In the genomic region with DNA sequence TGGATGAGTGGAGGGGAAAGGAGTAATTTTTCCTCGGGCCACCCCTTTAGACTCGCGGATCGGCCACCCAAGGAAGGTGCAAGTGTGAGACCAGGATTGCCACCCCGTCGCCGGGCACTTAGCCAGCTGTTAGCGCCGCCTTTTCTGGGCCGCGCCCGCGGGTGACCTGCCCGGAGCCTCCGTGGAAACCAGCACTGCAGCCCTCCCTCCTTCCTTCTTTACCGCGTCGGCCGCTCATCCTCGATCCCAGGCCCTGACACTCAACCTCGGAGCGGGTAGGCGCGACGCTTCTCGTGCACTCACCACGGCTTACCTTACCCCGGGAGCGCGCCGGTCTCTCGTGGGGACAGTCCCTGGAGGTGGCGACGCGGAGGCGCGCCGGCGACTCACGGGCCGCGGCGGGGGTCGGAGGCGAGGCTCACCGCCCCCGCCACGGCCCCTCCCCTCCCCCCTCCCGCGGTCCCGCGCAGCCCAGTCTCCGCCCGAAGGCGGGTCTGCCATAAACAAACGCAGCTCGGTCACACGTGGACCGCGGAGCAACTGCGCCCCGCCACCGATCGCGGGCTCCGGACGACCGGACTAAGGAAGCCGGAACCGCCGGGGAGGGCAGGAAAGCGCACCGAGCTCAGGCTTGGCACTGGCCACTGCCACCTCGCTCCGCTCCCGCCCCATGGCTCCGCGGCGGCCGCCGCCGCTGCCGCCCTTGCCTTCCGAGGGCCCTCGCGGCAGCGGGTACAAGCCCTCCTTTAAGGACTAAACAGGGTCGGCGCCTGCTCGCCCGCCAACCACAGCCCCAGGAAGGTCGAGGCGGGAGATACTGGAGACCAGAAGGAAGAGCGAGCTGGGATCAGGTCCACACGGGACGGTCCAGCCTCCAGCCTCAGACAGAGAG, we compare ENCODE assay signal across 7 mouse cellular contexts. TPM values are rescaled to one million over a fixed set of nuclear protein-coding genes. Genes with fewer than 3 reads are reported as not detected.
DNase-seq lines count a peak whose midpoint lies in the region; ATAC-seq lines count a peak whose summit lies in the region.

TSS of gene Sim2 (plus strand) at position 221 of the 892 bp plus-strand sequence.

- peak within 1 kb of the TSS; percentile 71 for H3K4me2 ChIP-seq in embryonic facial prominence, embryonic 14.5 days (ENCODE audit: low read depth, low read length)
- peak within 1 kb of the TSS; percentile 44 for H3K4me2 ChIP-seq in hindbrain, embryonic 15.5 days
- H3K4me2 ChIP-seq in liver, embryonic 12.5 days = peak within 1 kb of the TSS; percentile 58
- peak within 1 kb of the TSS; percentile 46 for H3K4me2 ChIP-seq in neural tube, embryonic 13.5 days

- no peak for ATAC-seq in embryonic facial prominence, embryonic 14.5 days (ENCODE audit: low read depth)
- no peak for ATAC-seq in hindbrain, embryonic 15.5 days (ENCODE audit: low FRiP score, low read depth)
- no peak for ATAC-seq in liver, embryonic 12.5 days
- 0 out of 2 replicates have a peak, but pooled peaks have one; percentile 38 for ATAC-seq in neural tube, embryonic 13.5 days (ENCODE audit: low read depth)

- peaks cover 99% of the 10 kb centered on the region for H3K27me3 ChIP-seq in embryonic facial prominence, embryonic 14.5 days (replicated peaks; ENCODE audit: control insufficient read depth, insufficient read depth, low read length)
- peaks cover 88% of the 10 kb centered on the region for H3K27me3 ChIP-seq in hindbrain, embryonic 15.5 days
- peaks cover 100% of the 10 kb centered on the region for H3K27me3 ChIP-seq in liver, embryonic 12.5 days (replicated peaks)
- H3K27me3 ChIP-seq in neural tube, embryonic 13.5 days = peaks cover 99% of the 10 kb centered on the region

- peak; percentile 54 for DNase-seq in adrenal gland, postnatal 25 days
- no peak for DNase-seq in embryonic facial prominence, embryonic 14.5 days (ENCODE audit: low spot score)
- DNase-seq in yolk sac, embryonic 10.5 days (ENCODE audit: low spot score) = no peak
- DNase-seq in thymus, postnatal 10 days (ENCODE audit: low spot score in 2 of 2) = no peak

- H3K9me3 ChIP-seq in embryonic facial prominence, embryonic 14.5 days (ENCODE audit: control insufficient read depth, low read length) = no peaks in the 10 kb centered on the region
- H3K9me3 ChIP-seq in hindbrain, embryonic 15.5 days = no peaks in the 10 kb centered on the region
- H3K9me3 ChIP-seq in liver, embryonic 12.5 days (replicated peaks) = no peaks in the 10 kb centered on the region
- H3K9me3 ChIP-seq in neural tube, embryonic 13.5 days = no peaks in the 10 kb centered on the region

- H3K36me3 ChIP-seq in embryonic facial prominence, embryonic 14.5 days (ENCODE audit: control insufficient read depth, insufficient read depth, low read length) = no peaks in the 10 kb centered on the region
- H3K36me3 ChIP-seq in hindbrain, embryonic 15.5 days = no peaks in the 10 kb centered on the region
- no peaks in the 10 kb centered on the region for H3K36me3 ChIP-seq in liver, embryonic 12.5 days
- no peaks in the 10 kb centered on the region for H3K36me3 ChIP-seq in neural tube, embryonic 13.5 days

- H3K9ac ChIP-seq in embryonic facial prominence, embryonic 14.5 days (ENCODE audit: low read depth, low read length) = peak within 1 kb of the TSS; percentile 61
- H3K9ac ChIP-seq in hindbrain, embryonic 15.5 days = no peak within 1 kb of the TSS
- no peak within 1 kb of the TSS for H3K9ac ChIP-seq in liver, embryonic 12.5 days
- no peak within 1 kb of the TSS for H3K9ac ChIP-seq in neural tube, embryonic 13.5 days

- no peak within 1 kb of the TSS for H3K27ac ChIP-seq in embryonic facial prominence, embryonic 14.5 days (replicated peaks; ENCODE audit: low read depth, low read length)
- no peak within 1 kb of the TSS for H3K27ac ChIP-seq in hindbrain, embryonic 15.5 days (replicated peaks)
- no peak within 1 kb of the TSS for H3K27ac ChIP-seq in liver, embryonic 12.5 days
- no peak within 1 kb of the TSS for H3K27ac ChIP-seq in neural tube, embryonic 13.5 days (replicated peaks)

- H3K4me3 ChIP-seq in embryonic facial prominence, embryonic 14.5 days (ENCODE audit: low read depth, low read length) = peak within 1 kb of the TSS; percentile 46
- peak within 1 kb of the TSS; percentile 21 for H3K4me3 ChIP-seq in hindbrain, embryonic 15.5 days
- peak within 1 kb of the TSS; percentile 32 for H3K4me3 ChIP-seq in liver, embryonic 12.5 days
- peak within 1 kb of the TSS; percentile 24 for H3K4me3 ChIP-seq in neural tube, embryonic 13.5 days

- 0% methylated on average over 42 of the region's 96 CpGs for WGBS in embryonic facial prominence, embryonic 14.5 days
- under 1% methylated on average over 84 of the region's 96 CpGs for WGBS in hindbrain, embryonic 15.5 days
- under 1% methylated on average over 89 of the region's 96 CpGs for WGBS in liver, embryonic 12.5 days (ENCODE audit: insufficient replicate concordance)
- WGBS in neural tube, embryonic 13.5 days = under 1% methylated on average over 96 of the region's 96 CpGs

- H3K4me1 ChIP-seq in embryonic facial prominence, embryonic 14.5 days (ENCODE audit: control insufficient read depth, insufficient read depth, low read length) = peaks cover 9% of the 10 kb centered on the region; the same call in 1 of the 2 replicates
- peaks cover 15% of the 10 kb centered on the region for H3K4me1 ChIP-seq in hindbrain, embryonic 15.5 days (replicated peaks)
- H3K4me1 ChIP-seq in liver, embryonic 12.5 days = peaks cover 14% of the 10 kb centered on the region; the same call in 1 of the 2 replicates
- H3K4me1 ChIP-seq in neural tube, embryonic 13.5 days (replicated peaks) = peaks cover 15% of the 10 kb centered on the region

RNA-seq across cellular contexts. Expression of gene Sim2, which starts in this region (rescaled TPM):
- total RNA-seq in adrenal gland, postnatal 25 days (2021) = not detected in 2 replicates
- polyA plus RNA-seq in embryonic facial prominence, embryonic 14.5 days (2014; fragmentation: Nextera tagmentation; extraction: Ambion mirVana) = 3.3 and 3.6 TPM in 2 replicates
- polyA plus RNA-seq in hindbrain, embryonic 15.5 days (2015; fragmentation: Nextera tagmentation; extraction: Ambion mirVana) = 0.06 TPM in 1 of 2 replicates, not detected in the other
- not detected in 2 replicates for polyA plus RNA-seq in liver, embryonic 12.5 days (2016; fragmentation: Nextera tagmentation; extraction: Ambion mirVana)
- 0.12 and 0.28 TPM in 2 replicates for polyA plus RNA-seq in neural tube, embryonic 13.5 days (2015; fragmentation: Nextera tagmentation; extraction: Ambion mirVana)

Comparison
In these comparisons a context has a peak if more than half of its experiments do, and no peak if none do; other contexts are left out.
1. Peak in DNase-seq in adrenal gland, postnatal 25 days; RNA of the gene not detected or under 1 TPM.
2. Peak in ATAC-seq, H3K4me3 ChIP-seq and H3K4me2 ChIP-seq in neural tube, embryonic 13.5 days; RNA of the gene not detected or under 1 TPM.